Mouse (Mus musculus) erythroid progenitor cell, adult 5-6 weeks (primary cell): ENCODE results near the gene Hspa12b. TPM values are rescaled to one million over a fixed set of nuclear protein-coding genes. Genes with fewer than 3 reads are reported as not detected.

Experiments
- ATAC-seq: replicated peaks from 2 replicates; pipeline ENCODE4 v1.8.0; 2016; ENCODE audit warnings: moderate number of reproducible peaks, mild to moderate bottlenecking, moderate TSS enrichment, inconsistent platforms; ENCODE audit not compliant: poor library complexity, low FRiP score, severe bottlenecking
- total RNA-seq, 2 experiments: library from RNA; stranded (forward) in 1 of 2; stranded (reverse) in 1 of 2; fragments of 150-400 nt in 1 of 2; fragments of 186-747, 209-891 nt in 1 of 2; gene quantifications; 2 replicates each; pipeline versions ENCODE4 v1.2.3 to v1.2.4; 2015 to 2017; ENCODE audit warnings: low replicate concordance in 2 of 2

The Hspa12b gene
- total RNA-seq, 2 experiments from 2014 or later: not detected

DNA sequence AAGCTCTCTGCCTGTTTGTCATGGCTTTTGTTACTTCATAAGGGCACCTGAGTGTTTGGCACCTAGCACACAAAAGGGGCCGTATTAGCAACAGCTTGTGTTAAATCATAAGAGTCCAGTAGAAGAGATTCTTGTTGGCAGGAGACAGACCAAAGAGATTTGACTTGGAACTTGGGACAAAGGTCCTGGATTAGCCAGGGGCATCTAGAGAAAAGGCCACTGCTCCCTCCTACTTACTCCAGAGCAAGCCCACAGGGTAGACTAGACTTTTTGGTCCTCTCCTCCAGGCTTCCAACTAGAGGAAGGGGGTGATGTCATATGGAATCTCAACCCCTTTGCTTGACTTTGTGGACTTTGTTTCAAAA lies 48.8 kb downstream of the Hspa12b start:
- ATAC-seq: no peak

DNA sequence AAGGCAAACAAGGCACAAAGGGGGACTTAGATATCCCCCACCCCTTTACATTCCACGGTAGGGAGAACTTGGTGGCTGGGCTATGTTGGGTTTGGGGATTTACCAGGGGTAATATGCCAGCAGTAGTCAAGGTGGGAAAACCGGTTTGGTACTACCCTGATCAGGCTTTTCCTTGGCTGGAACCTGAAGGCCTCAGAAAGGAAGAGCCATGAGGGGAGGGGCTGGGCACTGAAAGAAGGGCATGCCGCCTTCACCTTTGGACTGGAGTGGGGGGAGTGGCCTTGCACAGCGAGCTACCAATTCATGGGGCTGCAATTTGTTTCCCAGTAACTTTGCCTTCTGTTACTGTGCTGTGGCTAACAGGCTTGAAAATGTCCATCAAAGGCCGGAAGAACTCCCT lies 49.4 kb downstream of the Hspa12b start:
- ATAC-seq: no peak

DNA sequence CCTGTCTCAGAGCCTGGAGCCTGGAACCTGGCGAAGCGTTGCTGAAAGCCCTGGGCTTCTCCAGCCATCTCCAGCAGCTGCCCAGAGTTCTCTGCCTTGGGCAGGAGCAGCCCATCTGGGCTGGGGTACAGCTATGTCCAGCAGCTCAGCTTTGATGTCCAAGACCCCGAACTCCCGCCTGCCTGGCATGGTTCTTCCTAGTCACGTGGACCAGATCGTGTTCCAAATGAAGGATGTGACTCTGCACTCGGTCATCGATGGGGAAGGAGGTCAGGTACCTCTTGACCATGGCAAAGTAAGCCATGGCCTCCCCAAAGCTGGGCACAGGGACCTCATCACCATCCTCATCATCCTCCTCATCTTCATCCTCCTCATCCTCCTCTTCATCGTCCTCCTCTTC lies 50.9 kb downstream of the Hspa12b start:
- ATAC-seq: no peak

DNA sequence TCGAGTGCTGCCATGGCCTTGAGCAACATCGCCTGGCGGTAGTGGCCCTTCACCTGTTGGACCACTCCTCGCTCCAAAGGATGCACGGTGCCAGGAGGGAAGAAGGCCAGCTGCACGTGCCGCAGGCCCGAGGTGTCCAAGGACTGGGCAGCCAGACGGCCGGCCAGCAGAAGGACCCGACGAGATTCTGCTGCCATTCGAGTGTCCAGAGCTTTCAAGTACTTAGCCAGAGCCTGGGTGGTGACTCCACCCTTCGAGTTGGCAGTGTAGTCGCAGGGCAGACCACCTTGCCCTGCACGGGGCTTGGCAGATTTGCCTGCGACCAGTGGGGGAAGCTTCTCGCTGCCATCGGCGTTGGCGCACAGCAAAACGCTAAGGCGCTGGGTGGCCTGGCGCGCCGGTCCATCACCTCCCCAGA lies 51.8 kb downstream of the Hspa12b start:
- peak; percentile 2 for ATAC-seq

DNA sequence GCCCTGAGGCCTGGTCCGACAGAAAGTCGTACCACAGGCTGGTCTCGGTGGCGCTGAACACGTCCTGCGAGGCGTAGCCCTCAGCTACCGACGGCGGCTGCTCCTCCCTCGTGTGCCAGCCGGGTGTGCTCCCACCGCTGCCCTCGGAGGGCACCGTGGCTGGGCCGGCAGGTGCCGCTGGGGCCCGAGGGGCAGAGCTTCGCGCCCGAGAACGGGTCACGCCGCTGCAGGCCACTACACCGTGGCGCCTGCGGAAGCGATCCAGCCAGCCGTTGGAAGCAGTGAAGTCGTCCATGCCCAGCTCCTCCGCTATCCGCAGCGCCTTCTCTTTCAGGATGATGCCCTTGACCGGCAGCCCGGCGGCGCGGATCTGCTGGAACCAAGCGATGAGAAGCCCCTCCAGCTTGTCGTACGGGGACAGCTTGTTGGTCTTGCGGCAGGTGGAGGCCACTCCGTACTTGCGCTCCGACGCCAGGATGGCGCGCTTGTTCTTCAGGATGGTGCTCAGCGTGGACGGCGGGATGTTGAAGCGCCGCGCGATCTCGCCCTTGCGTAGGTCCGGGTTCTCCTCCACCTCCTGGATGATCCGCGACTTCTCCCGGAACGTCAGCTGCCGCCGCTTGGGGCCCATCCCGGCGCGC lies 52.3 kb downstream of the Hspa12b start:
- ATAC-seq: peak; percentile 67

DNA sequence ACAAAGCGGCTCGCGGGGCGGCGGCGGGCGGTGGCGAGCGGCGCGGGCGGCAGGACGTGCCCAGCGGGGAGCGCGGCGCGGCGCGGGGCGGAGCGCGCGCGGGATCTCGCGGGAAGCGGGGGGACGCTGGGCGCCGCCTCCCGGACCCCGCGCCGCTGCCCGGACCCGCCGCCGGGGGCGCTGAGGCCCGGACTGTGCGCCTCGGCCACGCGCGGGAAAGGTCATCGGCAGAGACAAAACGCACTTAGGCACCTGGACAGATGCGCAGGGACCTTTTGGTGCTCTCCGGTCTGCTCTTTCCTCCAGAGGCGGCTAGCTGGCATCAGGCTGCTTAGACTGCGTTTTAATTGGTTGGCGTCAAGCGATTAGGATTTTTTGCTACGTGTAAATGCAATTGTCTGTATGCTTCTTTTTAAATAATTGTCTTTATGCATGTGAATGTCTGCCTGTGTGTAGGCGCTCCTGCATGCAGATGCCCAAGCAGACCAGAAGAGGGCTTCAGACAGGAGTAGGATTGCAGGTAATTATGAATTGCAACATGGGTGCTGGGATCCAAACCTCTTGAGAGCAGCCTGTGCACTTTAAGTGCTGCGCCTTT lies 53.0 kb downstream of the Hspa12b start, which contains the start of gene Cenpb:
Gene Cenpb (minus strand): TSS at position 78 of the 598 bp plus-strand sequence.
- ATAC-seq: peak; percentile 68

DNA sequence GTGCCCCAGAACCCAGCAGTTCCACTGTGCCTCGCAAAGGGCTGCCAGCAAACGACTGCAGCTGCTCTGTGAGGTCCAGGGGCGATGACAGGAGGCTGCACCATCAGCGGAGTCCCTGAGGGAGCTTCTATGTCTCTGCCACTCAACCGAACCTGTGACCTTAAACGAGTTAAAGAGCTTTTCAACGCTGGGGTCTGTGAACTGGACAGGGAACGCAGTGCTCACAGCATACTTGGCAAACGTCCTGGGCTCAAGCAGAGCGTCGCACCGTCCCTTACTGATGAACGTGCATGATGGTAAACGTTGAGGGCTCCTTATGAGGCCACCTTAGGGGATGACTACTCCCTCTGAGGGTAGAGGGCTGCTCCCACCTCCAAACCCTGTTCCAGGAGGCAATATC lies 59.3 kb downstream of the Hspa12b start:
- peak; percentile 36 for ATAC-seq

DNA sequence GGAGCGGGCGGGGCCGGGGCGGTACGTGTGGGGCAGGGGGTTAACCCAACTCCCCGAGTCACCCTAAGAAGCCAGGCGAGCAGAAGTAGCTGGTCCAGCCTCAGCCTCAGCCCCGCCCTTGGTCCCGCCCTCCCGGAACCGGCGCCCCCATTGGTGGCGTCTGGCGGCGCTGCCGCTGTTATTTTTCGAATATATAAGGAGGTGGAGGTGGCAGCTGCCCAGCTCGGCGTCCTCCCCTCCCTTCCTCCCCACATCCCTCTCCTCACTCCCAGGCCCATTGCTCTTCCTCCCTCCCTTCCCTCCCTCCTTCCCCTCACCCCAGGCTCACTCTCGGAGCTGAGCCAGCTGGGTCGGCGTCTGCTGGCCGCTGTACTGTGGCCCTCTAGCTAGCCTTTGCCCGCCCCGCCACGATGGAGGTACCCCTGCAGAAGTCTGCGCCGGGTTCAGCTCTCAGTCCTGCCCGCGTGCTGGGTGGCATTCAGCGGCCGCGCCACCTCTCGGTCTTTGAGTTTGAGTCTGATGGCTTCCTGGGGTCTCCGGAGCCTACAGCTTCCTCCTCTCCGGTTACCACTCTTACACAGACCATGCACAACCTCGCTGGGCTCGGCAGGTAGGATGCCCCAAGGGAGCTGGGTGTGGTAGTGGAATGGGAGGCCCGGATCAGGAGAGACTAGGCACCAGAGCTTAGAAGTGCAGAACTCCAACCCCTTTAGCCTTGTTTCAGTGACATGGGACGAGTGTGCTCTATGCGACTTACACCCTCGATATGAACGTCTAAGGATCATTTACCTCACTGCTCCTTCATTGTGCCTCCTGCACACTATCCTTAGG lies 59.9 kb downstream of the Hspa12b start, which contains the start of the genes Cdc25b and Spef1:
Gene Cdc25b (plus strand): TSS at position 179 of the 831 bp plus-strand sequence.
Gene Spef1 (minus strand): TSS at position 512 of the 831 bp plus-strand sequence.
- ATAC-seq: peak; percentile 78

DNA sequence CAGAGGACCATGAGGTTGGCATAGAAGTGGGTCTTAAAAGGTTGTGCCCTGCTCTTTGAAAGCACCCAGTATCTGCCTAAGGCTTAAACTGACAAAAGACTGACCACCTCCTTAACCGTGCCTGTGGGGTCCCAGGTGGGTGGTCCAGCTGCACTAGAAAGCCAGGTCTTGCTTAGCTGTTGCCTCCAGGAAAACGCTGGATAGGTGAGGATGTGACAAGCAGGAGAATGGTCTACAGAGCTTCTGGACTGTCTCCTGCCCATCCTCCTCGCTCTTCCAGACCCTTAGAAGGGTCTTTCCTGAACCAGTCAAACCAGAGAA lies 60.5 kb downstream of the Hspa12b start:
- 0 out of 2 replicates have a peak, but pooled peaks have one; percentile 1 for ATAC-seq

DNA sequence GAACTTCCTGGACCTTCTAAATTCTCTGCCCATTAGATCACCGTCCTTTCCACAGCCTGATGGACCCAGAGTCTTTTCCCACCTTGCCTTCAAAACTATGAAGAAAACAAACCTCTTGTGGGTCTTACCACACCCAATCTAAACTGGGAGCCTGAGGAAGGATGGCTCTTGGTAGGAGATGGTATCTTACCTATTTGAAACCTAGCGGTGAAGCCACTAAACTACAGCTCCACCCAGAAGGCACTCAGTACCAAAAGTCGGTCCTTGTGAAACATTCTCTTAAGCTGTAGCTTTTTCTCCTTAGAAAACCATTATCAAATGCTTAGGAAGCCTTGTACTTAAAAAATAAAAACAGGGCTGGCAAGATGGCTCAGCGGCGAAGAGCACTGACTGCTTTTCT lies 61.2 kb downstream of the Hspa12b start:
- peak; percentile 64 for ATAC-seq

DNA sequence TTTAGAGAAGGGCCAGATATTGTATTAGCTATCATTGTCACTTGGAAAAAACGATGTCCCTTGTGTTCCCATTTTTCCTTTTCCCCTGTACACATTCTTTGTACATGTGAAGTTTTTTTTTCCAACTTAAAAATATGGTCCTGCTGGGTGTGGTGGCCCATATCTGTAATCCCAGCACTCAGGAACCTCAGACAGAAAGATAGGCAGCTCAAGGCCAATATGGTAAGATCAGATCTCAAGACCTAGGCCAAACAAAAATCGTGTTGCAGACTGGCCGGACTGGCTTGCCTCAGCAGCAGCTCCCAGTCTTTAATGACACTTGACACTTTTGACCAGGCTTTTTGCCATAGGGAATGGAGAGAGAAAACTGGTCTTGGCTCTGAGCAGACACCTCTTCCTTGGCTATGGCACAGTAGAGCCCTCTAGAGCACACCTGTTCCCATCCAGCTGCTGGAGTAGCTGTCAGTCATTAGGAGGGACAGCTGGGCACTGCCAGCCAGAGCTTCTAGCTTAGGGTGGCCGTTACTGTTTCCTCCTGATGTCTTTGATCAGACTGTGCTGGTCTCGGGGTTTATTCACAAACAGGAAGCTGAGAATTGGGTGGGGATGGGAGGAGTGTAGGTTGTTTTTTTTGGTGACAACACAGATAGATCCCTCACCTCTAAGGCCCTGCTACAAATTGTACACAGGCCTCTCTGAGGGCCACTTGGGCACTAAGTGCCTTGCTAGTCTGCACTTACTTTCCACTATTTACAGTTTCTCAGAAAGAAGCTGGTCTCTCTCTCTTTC lies 62.6 kb downstream of the Hspa12b start:
- peak; percentile 41 for ATAC-seq

DNA sequence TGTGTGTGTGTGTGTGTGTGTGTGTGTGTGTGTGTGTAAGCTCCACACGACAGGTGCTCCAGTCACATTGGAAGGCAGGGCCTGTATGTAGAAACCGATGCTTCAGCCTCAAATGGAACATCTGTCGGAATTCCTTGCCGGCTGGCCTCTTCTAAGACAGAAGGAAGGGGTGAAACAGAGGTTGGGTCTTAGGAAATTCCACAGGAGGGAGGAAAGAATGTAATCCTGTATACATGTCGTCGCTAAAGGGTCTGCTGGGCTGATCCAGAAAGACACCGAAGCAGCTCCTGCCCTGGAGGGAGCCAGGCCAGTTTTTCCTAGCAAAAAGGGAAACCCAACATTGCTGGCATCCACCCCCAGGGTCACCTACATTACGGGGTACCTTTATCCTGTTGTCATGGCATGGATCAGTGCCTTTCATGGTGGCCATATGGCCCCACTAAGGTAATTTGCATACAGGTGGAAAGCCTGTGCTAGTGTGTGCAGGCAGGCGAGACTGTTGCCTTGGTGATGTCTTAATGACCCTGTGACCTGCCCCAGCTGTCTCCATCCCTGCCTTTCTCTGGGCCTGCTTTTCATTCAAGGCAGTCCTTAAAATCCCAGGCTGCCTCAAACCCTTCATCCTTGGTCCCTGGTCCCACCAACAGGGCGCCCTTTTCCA lies 63.4 kb downstream of the Hspa12b start:
- ATAC-seq: no peak

DNA sequence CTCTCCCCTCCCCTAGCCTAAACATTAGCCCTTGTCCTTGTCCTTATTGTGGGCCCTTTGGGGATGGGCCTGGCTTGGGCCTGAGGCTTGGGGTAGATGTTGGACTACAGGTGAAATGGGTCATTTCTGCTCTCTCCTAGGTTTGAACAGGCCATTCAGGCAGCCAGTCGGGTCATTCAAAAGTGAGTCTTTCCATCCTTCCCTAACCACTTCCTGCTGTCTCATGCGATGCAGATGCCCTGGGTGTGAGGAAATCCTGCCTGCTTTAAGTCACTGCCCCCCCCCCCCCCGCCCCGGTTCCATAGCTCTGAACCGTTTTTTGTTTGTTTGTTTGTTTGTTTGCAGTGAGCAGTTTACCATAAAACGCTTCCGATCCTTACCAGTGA lies 63.9 kb downstream of the Hspa12b start:
- no peak for ATAC-seq

Other genes starting within 250 kb of the Hspa12b start
- 14.7 and 32.4 TPM in 2 replicates for gene 4930402H24Rik, start 220.9 kb upstream of the Hspa12b start, total RNA-seq (2015; ENCODE audit: low replicate concordance)
- 16.0 and 37.9 TPM in 2 replicates for gene 4930402H24Rik, start 220.9 kb upstream of the Hspa12b start, total RNA-seq (2017; ENCODE audit: low replicate concordance)
- gene Atrn, start 220.8 kb upstream of the Hspa12b start, total RNA-seq (2015; ENCODE audit: low replicate concordance): 9.7 and 10.1 TPM in 2 replicates
- 5.8 and 13.7 TPM in 2 replicates for gene Atrn, start 220.8 kb upstream of the Hspa12b start, total RNA-seq (2017; ENCODE audit: low replicate concordance)
- 1.3 and 9.7 TPM in 2 replicates for gene Gfra4, start 84.2 kb upstream of the Hspa12b start, total RNA-seq (2015; ENCODE audit: low replicate concordance)
- gene Gfra4, start 84.2 kb upstream of the Hspa12b start, total RNA-seq (2017; ENCODE audit: low replicate concordance): not detected in 2 replicates
- 15.5 and 36.4 TPM in 2 replicates for gene Adam33, start 63.5 kb upstream of the Hspa12b start, total RNA-seq (2015; ENCODE audit: low replicate concordance)
- 10.0 and 11.3 TPM in 2 replicates for gene Adam33, start 63.5 kb upstream of the Hspa12b start, total RNA-seq (2017; ENCODE audit: low replicate concordance)
- 6.8 and 8.8 TPM in 2 replicates for gene Siglec1, start 40.5 kb upstream of the Hspa12b start, total RNA-seq (2015; ENCODE audit: low replicate concordance)
- 1.8 and 2.6 TPM in 2 replicates for gene Siglec1, start 40.5 kb upstream of the Hspa12b start, total RNA-seq (2017; ENCODE audit: low replicate concordance)
- not detected in 2 replicates for gene Gm11037, start 6.2 kb downstream of the Hspa12b start, total RNA-seq (2015; ENCODE audit: low replicate concordance)
- not detected in 2 replicates for gene Gm11037, start 6.2 kb downstream of the Hspa12b start, total RNA-seq (2017; ENCODE audit: low replicate concordance)
- gene 1700037H04Rik, start 32.8 kb downstream of the Hspa12b start, total RNA-seq (2015; ENCODE audit: low replicate concordance): 124 and 160 TPM in 2 replicates
- 58.5 and 68.4 TPM in 2 replicates for gene 1700037H04Rik, start 32.8 kb downstream of the Hspa12b start, total RNA-seq (2017; ENCODE audit: low replicate concordance)
- gene Cenpb, start 52.8 kb downstream of the Hspa12b start, total RNA-seq (2015; ENCODE audit: low replicate concordance): 8.3 and 8.8 TPM in 2 replicates
- gene Cenpb, start 52.8 kb downstream of the Hspa12b start, total RNA-seq (2017; ENCODE audit: low replicate concordance): 12.5 and 15.1 TPM in 2 replicates
- 345 and 367 TPM in 2 replicates for gene Cdc25b, start 59.7 kb downstream of the Hspa12b start, total RNA-seq (2015; ENCODE audit: low replicate concordance)
- 664 and 783 TPM in 2 replicates for gene Cdc25b, start 59.7 kb downstream of the Hspa12b start, total RNA-seq (2017; ENCODE audit: low replicate concordance)
- gene Spef1, start 60.0 kb downstream of the Hspa12b start, total RNA-seq (2015; ENCODE audit: low replicate concordance): 4.6 and 4.7 TPM in 2 replicates
- 4.1 and 6.4 TPM in 2 replicates for gene Spef1, start 60.0 kb downstream of the Hspa12b start, total RNA-seq (2017; ENCODE audit: low replicate concordance)
- 10.8 and 11.3 TPM in 2 replicates for gene Ap5s1, start 79.8 kb downstream of the Hspa12b start, total RNA-seq (2015; ENCODE audit: low replicate concordance)
- gene Ap5s1, start 79.8 kb downstream of the Hspa12b start, total RNA-seq (2017; ENCODE audit: low replicate concordance): 10.9 and 11.4 TPM in 2 replicates
- gene Mavs, start 106.8 kb downstream of the Hspa12b start, total RNA-seq (2015; ENCODE audit: low replicate concordance): 27.0 and 33.1 TPM in 2 replicates
- gene Mavs, start 106.8 kb downstream of the Hspa12b start, total RNA-seq (2017; ENCODE audit: low replicate concordance): 12.3 and 16.3 TPM in 2 replicates
- gene Pank2, start 135.2 kb downstream of the Hspa12b start, total RNA-seq (2015; ENCODE audit: low replicate concordance): 40.0 and 69.2 TPM in 2 replicates
- 37.8 and 65.5 TPM in 2 replicates for gene Pank2, start 135.2 kb downstream of the Hspa12b start, total RNA-seq (2017; ENCODE audit: low replicate concordance)
- gene Rnf24, start 225.6 kb downstream of the Hspa12b start, total RNA-seq (2015; ENCODE audit: low replicate concordance): 1.1 and 2.9 TPM in 2 replicates
- 0.77 and 6.4 TPM in 2 replicates for gene Rnf24, start 225.6 kb downstream of the Hspa12b start, total RNA-seq (2017; ENCODE audit: low replicate concordance)